Mouse (Mus musculus): ENCODE measurements around the gene Abca6. TPM values are rescaled to one million over a fixed set of nuclear protein-coding genes. Genes with fewer than 3 reads are reported as not detected.

The Abca6 gene
- polyA plus RNA-seq (2012), result not detected in 2 replicates

- TF ChIP-seq GATA1 (IDR thresholded peaks at IDR 0.05; ENCODE audit: low read length), result no peak
Observed at GRCm38 (mm10) chr11:110251534-110251933, at the start of gene Abca6. Gene Abca6 (minus strand): TSS chr11:110251776.

GRCm38 (mm10) chr11:110297917-110298533 is 46.4 kb upstream of the Abca6 start:
- no peak for TF ChIP-seq GATA1 (IDR thresholded peaks at IDR 0.05; ENCODE audit: low read length)

GRCm38 (mm10) chr11:110290586-110290985 is 39.0 kb upstream of the Abca6 start:
- no peak for TF ChIP-seq GATA1 (IDR thresholded peaks at IDR 0.05; ENCODE audit: low read length)

- TF ChIP-seq GATA1 (IDR thresholded peaks at IDR 0.05; ENCODE audit: low read length), result no peak
Observed at GRCm38 (mm10) chr11:110288423-110288822, 36.8 kb upstream of the Abca6 start.

- TF ChIP-seq GATA1 (IDR thresholded peaks at IDR 0.05; ENCODE audit: low read length), result no peak
Observed at GRCm38 (mm10) chr11:110287694-110288093, 36.1 kb upstream of the Abca6 start.

- TF ChIP-seq GATA1 (IDR thresholded peaks at IDR 0.05; ENCODE audit: low read length), result no peak
Observed at GRCm38 (mm10) chr11:110286331-110286730, 34.8 kb upstream of the Abca6 start.

GRCm38 (mm10) chr11:110284849-110285248 is 33.3 kb upstream of the Abca6 start:
- TF ChIP-seq GATA1 (IDR thresholded peaks at IDR 0.05; ENCODE audit: low read length), result no peak

- no peak for TF ChIP-seq GATA1 (IDR thresholded peaks at IDR 0.05; ENCODE audit: low read length)
Observed at GRCm38 (mm10) chr11:110284185-110284787, 32.7 kb upstream of the Abca6 start.

- TF ChIP-seq GATA1 (IDR thresholded peaks at IDR 0.05; ENCODE audit: low read length), result no peak
Observed at GRCm38 (mm10) chr11:110274794-110275193, 23.2 kb upstream of the Abca6 start.

GRCm38 (mm10) chr11:110271745-110272144 is 20.2 kb upstream of the Abca6 start:
- TF ChIP-seq GATA1 (IDR thresholded peaks at IDR 0.05; ENCODE audit: low read length), result no peak

- TF ChIP-seq GATA1 (IDR thresholded peaks at IDR 0.05; ENCODE audit: low read length), result no peak
Observed at GRCm38 (mm10) chr11:110268244-110268844, 16.8 kb upstream of the Abca6 start.

- no peak for TF ChIP-seq GATA1 (IDR thresholded peaks at IDR 0.05; ENCODE audit: low read length)
Observed at GRCm38 (mm10) chr11:110267232-110267631, 15.7 kb upstream of the Abca6 start.

- no peak for TF ChIP-seq GATA1 (IDR thresholded peaks at IDR 0.05; ENCODE audit: low read length)
Observed at GRCm38 (mm10) chr11:110266757-110267156, 15.2 kb upstream of the Abca6 start.

- TF ChIP-seq GATA1 (IDR thresholded peaks at IDR 0.05; ENCODE audit: low read length), result no peak
Observed at GRCm38 (mm10) chr11:110261867-110262266, 10.3 kb upstream of the Abca6 start.

- no peak for TF ChIP-seq GATA1 (IDR thresholded peaks at IDR 0.05; ENCODE audit: low read length)
Observed at GRCm38 (mm10) chr11:110257911-110258310, 6.3 kb upstream of the Abca6 start.

GRCm38 (mm10) chr11:110257061-110257460 is 5.5 kb upstream of the Abca6 start:
- TF ChIP-seq GATA1 (IDR thresholded peaks at IDR 0.05; ENCODE audit: low read length), result no peak

- no peak for TF ChIP-seq GATA1 (IDR thresholded peaks at IDR 0.05; ENCODE audit: low read length)
Observed at GRCm38 (mm10) chr11:110252256-110252655, 680 bp upstream of the Abca6 start.

All from G1E-ER4 (cell line).